Mouse (Mus musculus): ENCODE results near the gene Unc5b.

DNA sequence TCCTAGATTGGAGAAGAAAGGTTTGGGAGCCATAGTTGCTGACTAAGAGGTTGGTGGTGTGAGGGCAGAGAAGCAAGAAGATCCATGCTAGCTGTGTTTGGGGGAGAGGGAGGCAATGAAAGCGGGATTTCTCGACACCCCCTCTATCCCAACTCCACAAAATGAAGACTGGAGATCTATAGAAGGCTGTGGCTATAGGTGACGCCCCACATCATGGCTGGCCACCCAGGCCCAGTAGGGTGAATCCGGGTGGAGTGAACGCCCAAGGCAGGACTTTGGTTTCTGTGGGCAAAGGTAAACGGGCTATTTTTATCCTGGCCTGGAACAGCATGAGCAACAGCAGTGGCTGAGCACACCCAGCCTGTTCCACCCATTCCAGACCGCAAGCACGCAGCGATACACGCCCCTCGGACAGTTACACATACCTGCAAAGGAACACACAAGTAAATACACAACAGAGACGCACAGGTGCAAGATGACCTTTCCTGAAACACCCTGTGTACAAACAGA is 1.3 kb upstream of the Unc5b start:
- TF ChIP-seq GATA1 (IDR thresholded peaks at IDR 0.05; ENCODE audit: low read length) (no peak), TAL1 (IDR thresholded peaks at IDR 0.05; ENCODE audit: low read length) (no peak)

Data from erythroblast, embryonic 14.5 days (primary cell).